Mouse (Mus musculus) right cerebral cortex, adult 2 months (tissue): ENCODE measurements around the gene Tmed8.
"Not testable (repeated sequence)": the region's sequence is repeated elsewhere in the genome, so short reads cannot be mapped to it uniquely, and the experiment has no call there.

Source experiments
- DNase-seq, 2 experiments: peaks; one replicate each; pipeline ENCODE4 v3.0.0; 2021 to 2022; ENCODE audit warnings: low spot score in 2 of 2

Tmed8 gene

DNA sequence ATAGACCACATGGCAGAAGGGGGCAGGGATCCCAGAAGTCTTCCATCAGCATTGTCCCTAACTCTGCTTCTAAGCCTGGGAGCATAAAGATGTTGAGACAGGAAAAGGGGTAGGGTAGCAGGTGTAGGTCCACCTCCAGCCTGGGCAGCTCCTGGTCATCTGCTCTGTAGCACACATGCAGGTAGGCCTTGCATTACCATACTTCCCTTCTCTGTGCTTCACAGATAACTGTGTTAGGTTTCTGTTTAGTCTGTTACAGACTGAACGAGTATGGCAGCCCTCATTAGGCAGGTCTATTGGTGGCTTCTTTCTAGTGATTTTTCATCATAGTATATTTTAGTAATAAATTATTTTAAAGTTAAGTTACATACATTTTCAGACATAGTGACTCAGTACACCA, 39.9 kb downstream of the Tmed8 start:
- DNase-seq, result no peak

DNA sequence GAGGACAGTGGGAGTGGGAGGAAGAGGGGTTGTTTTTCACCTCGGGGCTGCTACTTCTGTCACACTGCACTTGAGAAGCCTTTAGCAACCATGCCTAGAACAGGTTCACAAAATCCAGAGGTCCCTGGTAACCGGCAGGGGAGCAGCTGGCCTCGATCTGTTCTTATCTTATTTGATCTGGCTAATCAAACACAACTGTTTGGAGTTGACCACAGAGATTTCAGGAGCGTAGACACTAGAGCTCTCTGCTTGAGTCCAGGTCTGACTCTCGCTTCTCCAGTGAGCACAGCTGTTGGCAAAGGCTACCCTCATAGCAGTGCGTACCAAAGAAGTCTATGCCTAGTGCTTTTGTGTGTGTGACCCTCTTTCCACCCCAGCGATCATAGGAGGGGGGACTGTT, 42.2 kb downstream of the Tmed8 start:
- DNase-seq, result no peak

DNA sequence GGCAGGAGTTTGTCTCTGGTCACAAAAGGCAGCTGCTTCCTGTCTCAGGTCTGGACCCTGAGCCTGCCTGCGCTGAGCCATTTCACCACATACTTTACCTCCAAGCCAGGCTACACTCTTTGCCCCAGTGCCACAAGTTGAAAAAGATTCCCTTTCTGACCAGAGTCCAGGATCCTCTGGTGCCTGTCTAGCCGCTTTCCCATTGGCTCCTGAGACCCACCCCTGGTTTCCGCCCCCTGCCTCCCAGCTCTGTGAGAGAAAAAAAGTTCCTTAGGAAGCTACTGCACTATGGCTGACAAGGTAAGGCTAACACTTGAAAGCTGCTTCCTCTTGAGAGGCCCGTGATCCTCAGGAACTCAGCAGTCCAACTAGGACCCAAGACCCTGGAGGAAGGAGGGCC, 42.9 kb downstream of the Tmed8 start:
- no peak for DNase-seq

DNA sequence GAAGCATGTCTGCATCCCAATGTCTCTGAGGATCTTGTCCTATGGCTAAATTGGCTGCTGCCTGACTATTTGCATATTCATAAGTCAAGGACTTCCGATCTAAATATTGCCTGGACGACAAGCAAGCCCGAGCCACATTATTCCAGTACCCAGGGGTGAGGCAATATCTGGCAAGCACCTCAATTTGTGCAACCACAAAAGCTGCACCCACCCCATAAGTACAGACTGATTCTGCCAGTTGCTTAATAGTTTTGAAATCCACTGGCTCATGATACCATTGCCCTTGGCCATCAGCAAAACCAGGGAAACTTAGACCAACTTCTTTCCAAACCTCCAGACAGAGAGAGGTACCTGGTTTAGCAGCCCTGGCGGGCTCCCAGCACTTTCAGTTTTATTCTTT, 45.8 kb downstream of the Tmed8 start:
- DNase-seq, result not testable (repeated sequence)

DNA sequence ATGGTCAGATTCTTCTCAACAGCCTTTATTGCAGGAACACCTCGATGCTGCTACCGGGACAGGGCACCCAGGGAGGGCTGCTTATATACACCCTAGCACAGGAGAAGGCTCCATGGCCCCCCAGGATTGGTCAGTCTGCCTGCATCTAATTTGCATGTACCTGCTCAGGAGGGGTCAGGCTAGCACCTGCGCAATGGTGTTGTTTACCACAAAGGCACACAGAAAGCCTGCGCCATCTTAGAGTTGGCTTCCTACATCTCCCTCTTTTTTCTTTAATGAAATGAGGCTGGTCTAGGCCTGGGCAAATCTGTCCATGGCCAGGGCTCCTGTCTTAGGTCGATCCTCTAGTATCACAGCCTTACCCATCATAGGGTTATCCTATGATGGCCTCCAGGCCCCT, 50.8 kb downstream of the Tmed8 start:
- no peak for DNase-seq

DNA sequence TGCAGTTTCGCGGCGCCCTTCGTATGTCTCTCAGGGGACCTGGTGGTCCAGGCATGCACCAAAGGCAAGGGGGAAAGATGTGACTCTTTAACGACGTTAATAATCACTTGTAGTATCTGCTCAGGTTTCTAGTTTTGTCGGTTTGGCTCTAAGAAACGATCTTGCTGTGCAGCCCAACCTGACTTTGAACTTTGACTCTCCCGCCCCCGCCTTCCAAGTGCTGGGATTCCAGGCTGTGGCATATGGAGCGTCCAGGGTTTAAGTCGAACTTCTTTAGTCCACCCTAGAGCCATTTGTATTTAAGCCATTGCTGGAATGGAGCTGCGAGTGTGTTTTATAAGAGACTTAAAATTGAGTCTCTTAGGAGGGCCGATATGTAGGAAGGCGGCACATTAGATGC, 52.1 kb downstream of the Tmed8 start:
- no peak for DNase-seq

DNA sequence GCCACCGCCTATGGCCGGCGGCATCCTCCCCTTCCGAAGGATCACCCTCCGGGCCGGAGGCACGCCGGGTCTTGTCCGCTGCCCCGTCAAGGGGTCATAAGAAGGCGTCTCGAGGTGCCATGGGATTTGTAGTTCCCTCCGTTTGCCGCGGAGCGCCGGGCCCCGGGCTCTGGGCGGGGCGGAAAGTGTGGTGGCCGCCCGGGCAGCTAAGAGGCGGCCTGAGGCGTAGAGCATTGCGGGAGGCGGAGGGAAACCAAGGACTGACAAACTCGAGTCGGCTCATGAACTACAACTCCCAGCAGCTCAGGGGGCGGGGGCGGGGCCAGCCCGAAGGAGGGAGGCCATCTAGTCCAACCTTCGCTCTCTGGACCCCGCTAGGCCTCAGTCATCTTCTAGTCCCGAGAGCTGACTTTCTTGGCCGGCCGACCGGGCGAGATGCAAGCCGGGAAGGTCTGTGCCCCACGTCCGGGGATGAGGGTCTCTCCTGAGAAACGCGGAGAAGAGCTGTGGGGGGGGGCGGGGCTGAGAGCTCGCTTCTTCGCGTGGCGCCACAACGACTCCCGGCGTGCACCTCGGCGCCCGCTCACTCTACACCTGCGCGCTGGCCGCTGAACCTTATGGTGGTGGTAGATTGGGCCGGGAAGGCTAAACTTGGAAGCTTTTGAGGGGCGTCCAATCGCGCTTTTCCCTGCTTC, 52.7 kb downstream of the Tmed8 start, which contains the start of gene Pomt2:
TSS of gene Pomt2 (minus strand) at position 574 of the 695 bp plus-strand sequence.
- peak; percentile 89 to 90 for DNase-seq

DNA sequence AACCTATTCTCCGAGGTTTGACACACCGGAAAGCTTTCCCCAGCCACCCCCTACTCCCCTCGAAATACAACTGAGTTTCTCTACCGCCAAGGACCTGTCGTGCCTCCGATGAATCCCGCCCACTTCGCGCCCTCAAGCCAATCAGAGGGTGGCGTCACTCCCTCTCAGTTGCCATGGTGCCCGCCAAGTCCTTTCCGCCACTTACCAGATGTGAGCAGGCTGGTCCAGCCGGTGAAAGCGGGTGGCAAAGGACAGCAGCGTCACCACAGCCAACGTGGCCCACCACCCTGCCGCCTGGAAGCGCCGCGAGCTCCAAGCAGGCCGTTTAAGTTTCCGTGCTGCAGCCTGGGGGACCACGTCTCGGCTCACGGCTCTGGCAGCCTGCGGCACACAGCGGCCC, 53.3 kb downstream of the Tmed8 start, which contains the start of gene Gstz1:
TSS of gene Gstz1 (plus strand) at position 200 of the 400 bp plus-strand sequence.
- peak; percentile 89 for DNase-seq

DNA sequence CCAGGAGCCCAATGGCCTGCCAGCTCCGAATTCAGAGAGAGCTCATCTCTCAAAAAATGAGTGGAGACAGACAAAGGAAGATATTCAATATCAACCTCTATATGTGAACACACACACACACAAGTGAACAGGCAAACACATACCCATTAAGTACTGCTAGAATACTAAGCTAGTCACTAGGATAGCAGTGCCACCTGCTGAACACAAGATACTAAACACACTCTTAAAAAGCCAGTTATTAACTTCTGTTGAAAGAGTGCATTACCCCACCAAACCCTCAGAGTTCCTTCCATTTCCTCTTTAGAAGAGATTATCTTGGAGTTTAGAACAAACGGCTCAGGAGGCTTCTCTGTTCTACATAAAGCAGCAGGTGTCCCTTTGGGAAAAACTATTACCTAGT, 58.1 kb downstream of the Tmed8 start:
- DNase-seq, result no peak

DNA sequence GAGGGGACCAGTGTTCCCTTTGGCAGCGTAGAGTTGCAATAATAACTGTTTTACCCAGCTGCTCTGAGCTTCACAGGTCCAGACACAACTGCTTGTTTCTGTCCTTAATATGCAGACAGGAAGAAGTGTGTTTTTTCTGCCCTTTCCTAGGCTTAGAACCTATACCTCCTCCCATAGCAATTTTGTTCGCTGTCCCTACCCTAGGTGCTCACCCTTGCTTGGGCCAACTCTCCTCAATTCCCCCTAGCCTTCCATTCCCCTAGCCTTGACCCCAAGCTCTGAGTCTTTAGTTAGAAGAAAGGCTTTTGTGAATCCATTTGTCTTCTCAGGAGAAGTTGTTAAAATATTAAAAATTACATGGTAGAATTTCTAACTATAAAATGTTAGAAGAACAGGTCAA, 61.5 kb downstream of the Tmed8 start:
- no peak for DNase-seq

DNA sequence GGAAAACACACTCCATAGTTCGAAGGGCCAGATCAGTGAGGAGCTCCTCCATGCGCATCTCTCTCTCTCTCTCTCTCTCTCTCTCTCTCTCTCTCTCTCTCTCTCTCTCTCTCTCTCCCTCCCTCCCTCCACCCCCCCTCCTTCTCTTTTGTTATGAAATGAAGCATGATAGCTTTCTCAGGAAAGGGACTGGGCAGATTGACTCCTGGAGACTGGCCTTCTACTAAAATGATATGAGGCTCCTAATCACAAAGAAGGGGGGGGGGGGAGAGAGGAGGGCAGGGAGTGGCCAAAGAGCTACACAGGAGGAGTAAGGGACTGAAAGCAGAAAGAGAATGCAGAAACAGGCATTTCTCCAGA, 61.9 kb downstream of the Tmed8 start:
- DNase-seq, result no peak

DNA sequence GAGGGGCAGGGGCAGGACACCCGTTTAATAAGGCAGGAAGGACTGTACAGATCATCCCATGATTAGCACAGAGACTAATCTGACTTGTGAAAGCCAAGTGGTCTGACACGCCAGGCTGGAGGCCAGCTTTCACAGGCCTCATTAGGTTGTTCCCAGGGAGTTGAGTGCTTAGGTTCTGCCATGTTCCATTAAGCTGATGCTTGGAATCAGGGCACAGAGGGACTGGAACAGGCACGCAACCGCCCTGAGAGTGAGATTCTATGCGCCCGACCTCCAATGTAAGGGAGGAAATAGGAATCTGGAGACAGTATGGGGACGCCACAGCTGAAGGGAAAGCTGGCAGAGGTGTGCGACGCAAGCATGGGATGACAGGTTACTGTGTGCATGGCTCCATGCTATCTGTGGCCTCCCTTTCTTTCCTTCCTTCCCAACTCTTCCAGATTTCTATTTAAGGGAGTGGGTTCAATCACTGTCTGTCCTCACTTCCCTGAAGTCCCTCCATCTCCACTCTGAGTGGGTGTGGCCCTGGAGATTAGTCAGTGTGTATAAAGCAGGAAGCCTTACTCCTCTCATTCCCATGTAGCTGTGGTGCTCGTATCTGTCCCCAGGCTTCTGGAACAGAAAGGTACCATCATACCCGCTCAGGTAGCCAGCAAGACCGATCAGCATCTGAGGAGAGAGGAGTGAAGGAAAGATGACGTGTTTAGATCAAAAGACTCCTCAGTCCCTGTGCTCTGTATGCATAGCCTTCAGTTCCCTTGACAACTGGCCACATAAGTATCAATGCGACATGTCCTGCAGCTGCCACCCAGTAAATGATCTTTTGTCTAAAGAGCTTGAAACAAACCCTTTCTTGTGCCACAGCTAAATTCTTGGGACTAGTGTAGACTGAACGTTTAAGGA, 62.6 kb downstream of the Tmed8 start:
- no peak for DNase-seq

DNA sequence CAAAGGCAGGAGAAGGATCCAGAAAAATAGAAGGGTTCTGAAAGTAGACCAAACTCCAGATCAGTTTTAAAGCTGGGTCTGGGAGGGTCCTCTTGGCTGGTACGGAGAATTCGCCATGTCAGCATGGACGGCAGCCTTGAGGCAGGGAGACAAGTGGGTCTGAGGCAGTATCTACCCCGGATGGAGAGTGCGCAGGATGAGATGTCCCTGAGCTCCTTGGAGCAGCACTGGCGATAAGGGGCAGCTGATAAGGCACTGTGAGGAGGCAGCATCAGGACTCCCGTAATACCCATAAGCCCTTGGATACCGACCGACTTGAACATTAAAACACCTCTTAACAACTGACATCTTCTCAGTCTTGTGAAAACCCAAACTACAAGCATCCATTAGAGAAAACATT, 67.5 kb downstream of the Tmed8 start:
- DNase-seq, result no peak

DNA sequence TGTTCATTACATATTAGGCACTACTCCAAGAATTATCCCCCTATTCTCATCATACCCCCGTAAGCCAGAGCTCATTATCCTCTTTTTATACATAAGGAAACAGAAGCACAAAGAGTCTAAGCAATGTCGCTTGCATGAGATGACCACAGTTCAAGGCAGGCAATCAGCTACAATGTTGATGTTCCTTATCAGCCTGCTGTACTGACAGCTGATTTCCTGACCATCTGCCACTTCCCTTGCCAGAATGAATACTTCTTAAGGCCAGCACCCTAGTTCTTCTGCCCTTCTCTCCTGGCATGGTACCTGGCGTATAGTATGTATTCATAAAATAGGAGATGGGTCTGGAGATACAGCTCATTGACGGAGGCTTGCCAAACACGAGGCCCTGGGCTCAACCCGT, 68.0 kb downstream of the Tmed8 start:
- DNase-seq, result no peak

DNA sequence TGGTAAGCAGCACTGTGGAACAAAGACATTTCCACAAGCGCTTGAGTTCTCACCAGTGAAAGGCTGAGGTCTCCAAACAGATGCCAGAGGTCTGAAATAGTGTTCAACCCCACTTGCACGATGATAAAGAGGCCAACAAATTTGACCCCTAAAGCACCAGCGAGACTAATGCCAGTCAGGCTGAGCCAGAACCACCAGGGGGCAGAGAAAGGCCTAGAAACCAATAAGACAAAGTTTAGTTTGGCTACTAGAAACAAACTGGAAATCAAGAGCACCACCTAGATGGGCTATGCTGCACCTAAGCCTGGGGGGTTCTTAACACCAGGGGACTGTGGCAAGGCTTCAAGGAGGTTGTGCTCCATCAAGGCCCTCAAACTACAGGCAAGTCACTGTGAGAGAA, 68.6 kb downstream of the Tmed8 start:
- no peak for DNase-seq

DNA sequence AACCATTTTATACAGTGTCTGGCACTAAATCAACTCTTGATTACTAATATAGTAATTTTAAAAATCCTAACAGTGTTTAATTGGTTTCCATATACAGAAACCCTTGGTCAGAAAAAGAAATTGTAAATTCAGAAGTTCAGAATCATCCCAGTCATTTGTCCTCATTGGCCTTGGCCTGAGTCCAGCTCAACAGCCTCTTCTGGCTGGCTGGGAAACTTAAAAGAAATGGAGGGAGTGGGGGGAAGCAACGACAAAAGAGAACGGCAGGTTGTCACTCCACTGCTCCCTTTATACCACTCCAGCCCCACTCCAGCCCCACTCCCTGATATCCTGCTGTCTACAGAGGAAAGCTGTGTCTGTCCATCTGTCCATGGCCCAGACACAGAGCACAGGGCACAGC, 69.1 kb downstream of the Tmed8 start:
- DNase-seq, result no peak

DNA sequence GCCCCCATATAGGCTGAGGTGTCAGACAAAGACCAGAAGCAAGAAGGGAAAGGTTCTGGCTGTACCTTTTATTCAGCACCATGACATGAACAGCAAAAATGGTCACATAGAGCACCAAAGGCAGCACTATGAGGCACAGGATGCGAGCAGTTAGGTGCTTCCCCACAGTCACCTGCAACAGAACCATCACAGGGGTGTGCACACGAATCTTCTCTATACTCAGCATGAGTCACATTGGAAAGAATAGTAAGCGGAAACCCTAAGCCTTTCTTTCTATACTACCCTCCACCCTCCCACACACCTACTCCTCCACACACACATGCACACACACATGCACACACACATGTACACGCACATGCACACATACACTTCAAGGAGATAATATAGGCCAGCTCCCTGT, 70.0 kb downstream of the Tmed8 start:
- DNase-seq, result no peak

DNA sequence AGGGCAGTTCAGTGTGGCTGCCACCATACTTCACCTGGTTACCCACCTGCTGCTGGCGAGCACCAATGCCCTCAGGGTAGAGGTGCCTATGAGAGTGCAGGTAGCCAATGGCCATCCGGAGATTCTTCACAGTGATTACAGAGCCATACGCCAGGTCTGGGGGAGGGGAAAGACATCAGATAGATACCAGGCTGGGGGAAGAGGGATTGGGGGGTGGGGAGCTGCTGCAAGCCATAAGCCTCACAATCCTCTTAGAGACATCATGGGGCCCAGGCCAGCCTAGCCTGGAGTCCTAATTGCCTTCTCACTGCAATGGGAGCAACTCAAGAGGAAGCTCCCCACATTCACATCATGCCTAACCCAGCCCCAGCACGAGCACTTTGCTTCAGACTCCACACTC, 73.0 kb downstream of the Tmed8 start:
- no peak for DNase-seq

DNA sequence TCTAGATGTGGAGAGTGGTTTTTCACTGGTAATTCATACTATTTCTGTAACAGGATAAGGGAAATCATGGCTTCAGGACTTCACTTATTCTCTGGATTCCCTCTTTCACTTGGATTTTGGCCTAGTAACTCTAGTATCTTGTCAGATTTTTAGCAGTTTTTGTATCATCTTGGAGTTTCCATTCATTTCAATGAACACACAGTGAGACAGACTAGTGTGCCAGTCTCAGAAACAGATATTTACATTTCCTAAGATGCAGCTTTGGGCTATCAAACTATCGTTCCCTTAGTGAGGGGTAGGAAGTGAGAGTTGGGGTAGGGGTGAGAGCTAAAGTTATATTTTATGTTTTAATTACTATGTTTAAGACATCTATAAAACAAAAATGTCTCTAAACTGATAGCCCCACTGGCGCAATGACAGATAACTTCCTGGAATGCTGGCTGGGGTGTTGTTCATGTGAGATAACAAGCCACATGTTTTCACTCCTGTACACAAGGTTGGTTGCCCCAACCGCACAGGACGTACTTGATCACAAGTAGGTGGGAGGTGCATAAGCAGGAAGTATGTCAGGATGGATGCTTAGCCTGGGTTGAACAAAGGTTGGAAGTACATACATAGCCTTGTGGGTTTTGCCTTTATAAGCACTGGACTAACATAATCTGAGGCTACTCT, 78.2 kb downstream of the Tmed8 start:
- no peak for DNase-seq
